Mouse (Mus musculus): ENCODE data around the gene Strip2. TPM values are rescaled to one million over a fixed set of nuclear protein-coding genes. Genes with fewer than 3 reads are reported as not detected.

The Strip2 gene
- total and polyA plus RNA-seq, 3 experiments, result 0.12 to 0.39 TPM; not detected in 1

GRCm38 (mm10) chr6:29931181-29931580 is 14.4 kb downstream of the Strip2 start:
- H3K27me3 ChIP-seq (ENCODE audit: control insufficient read depth in 1 of 2, insufficient read depth in 2 of 2, low read length in 2 of 2), result no peaks in the 10 kb centered on the region
- TF ChIP-seq POLR2AphosphoS5 (IDR thresholded peaks at IDR 0.05; ENCODE audit: borderline replicate concordance, low read depth, low read length) (no peak), EP300 (IDR thresholded peaks at IDR 0.05; ENCODE audit: low read depth in 1 of 2, low read length in 2 of 2) (no peak), RCOR1 (IDR thresholded peaks at IDR 0.05; ENCODE audit: low read depth, low read length) (no peak), MYB (IDR thresholded peaks at IDR 0.05; ENCODE audit: low read depth, low read length) (no peak)
- no peaks in the 10 kb centered on the region for H3K4me1 ChIP-seq (ENCODE audit: control insufficient read depth in 1 of 2, insufficient read depth in 2 of 2, low read length in 2 of 2)

GRCm38 (mm10) chr6:29935741-29936140 is 18.9 kb downstream of the Strip2 start:
- no peak overlapping the region for H3K9ac ChIP-seq (ENCODE audit: control insufficient read depth, low read depth, low read length, poor library complexity, severe bottlenecking)
- peaks cover 0 to 5% of the 10 kb centered on the region in 2 experiments; a peak in 1 of 4 replicates for H3K4me1 ChIP-seq (ENCODE audit: control insufficient read depth in 1 of 2, insufficient read depth in 2 of 2, low read length in 2 of 2)
- H3K36me3 ChIP-seq (ENCODE audit: control insufficient read depth in 1 of 2, insufficient read depth in 2 of 2, low read length in 2 of 2), result peaks cover 0 to 3% of the 10 kb centered on the region in 2 experiments; a peak in 2 of 4 replicates
- no peak overlapping the region for H3K4me3 ChIP-seq (ENCODE audit: control insufficient read depth in 1 of 2, insufficient read depth in 1 of 2, low read depth in 2 of 2, low read length in 2 of 2)
- no peaks in the 10 kb centered on the region for H3K79me2 ChIP-seq (ENCODE audit: control insufficient read depth, insufficient read depth, low read length, poor library complexity)
- H3K27ac ChIP-seq (ENCODE audit: control insufficient read depth, low read depth, low read length), result no peak overlapping the region
- H3K27me3 ChIP-seq (ENCODE audit: control insufficient read depth in 1 of 2, insufficient read depth in 2 of 2, low read length in 2 of 2), result no peaks in the 10 kb centered on the region
- DNase-seq (ENCODE audit: low read depth, low spot score), result no peak
- H3K9me3 ChIP-seq (replicated peaks; ENCODE audit: insufficient read depth, low read length), result no peaks in the 10 kb centered on the region
- no peak for TF ChIP-seq NRF1 (IDR thresholded peaks at IDR 0.05; ENCODE audit: insufficient read depth, low read depth, low read length, poor library complexity, severe bottlenecking)
- no peak for TF ChIP-seq GABPA (IDR thresholded peaks at IDR 0.05; ENCODE audit: low read depth, low read length)
- TF ChIP-seq BHLHE40 (IDR thresholded peaks at IDR 0.05; ENCODE audit: borderline replicate concordance, low read depth, low read length), result no peak
- TF ChIP-seq CHD1 (IDR thresholded peaks at IDR 0.05; ENCODE audit: low read depth, low read length), result no peak
- TF ChIP-seq POLR2AphosphoS2 (IDR thresholded peaks at IDR 0.05; ENCODE audit: low read length), result no peak
- no peak for TF ChIP-seq MAFK (IDR thresholded peaks at IDR 0.05; ENCODE audit: borderline replicate concordance, low read depth, low read length)
- TF ChIP-seq ZKSCAN1 (IDR thresholded peaks at IDR 0.05; ENCODE audit: low read depth, low read length), result no peak
- TF ChIP-seq ZNF384 (IDR thresholded peaks at IDR 0.05; ENCODE audit: low read depth, low read length), result no peak
- no peak for TF ChIP-seq POLR2AphosphoS5 (IDR thresholded peaks at IDR 0.05; ENCODE audit: borderline replicate concordance, low read depth, low read length)
- TF ChIP-seq RCOR1 (IDR thresholded peaks at IDR 0.05; ENCODE audit: low read depth, low read length), result no peak
- TF ChIP-seq UBTF (IDR thresholded peaks at IDR 0.05; ENCODE audit: borderline replicate concordance, insufficient read depth, low read depth, low read length), result no peak
- no peak for TF ChIP-seq MAX (IDR thresholded peaks at IDR 0.05; ENCODE audit: low read length)
- no peak for TF ChIP-seq GATA1 (IDR thresholded peaks at IDR 0.05; ENCODE audit: low read depth, low read length)
- no peak for TF ChIP-seq ZC3H11A (IDR thresholded peaks at IDR 0.05; ENCODE audit: low read depth, low read length)

More at GRCm38 (mm10) chr6:29931181-29931580, 14.4 kb downstream of the Strip2 start:
- Histone ChIP-seq H3K9me3 (replicated peaks; ENCODE audit: insufficient read depth, low read length) (no peaks in the 10 kb centered on the region), H3K9ac (ENCODE audit: control insufficient read depth, low read depth, low read length, poor library complexity, severe bottlenecking) (no peak overlapping the region), H3K79me2 (ENCODE audit: control insufficient read depth, insufficient read depth, low read length, poor library complexity) (no peaks in the 10 kb centered on the region), H3K27ac (ENCODE audit: control insufficient read depth, low read depth, low read length) (no peak overlapping the region), H3K4me3 (ENCODE audit: control insufficient read depth in 1 of 2, insufficient read depth in 1 of 2, low read depth in 2 of 2, low read length in 2 of 2) (no peak overlapping the region), H3K36me3 (ENCODE audit: control insufficient read depth in 1 of 2, insufficient read depth in 2 of 2, low read length in 2 of 2) (no peaks in the 10 kb centered on the region)
- DNase-seq (ENCODE audit: low read depth, low spot score), result no peak
